Mouse (Mus musculus): ENCODE data around the gene Zfand6.

The Zfand6 gene

DNA sequence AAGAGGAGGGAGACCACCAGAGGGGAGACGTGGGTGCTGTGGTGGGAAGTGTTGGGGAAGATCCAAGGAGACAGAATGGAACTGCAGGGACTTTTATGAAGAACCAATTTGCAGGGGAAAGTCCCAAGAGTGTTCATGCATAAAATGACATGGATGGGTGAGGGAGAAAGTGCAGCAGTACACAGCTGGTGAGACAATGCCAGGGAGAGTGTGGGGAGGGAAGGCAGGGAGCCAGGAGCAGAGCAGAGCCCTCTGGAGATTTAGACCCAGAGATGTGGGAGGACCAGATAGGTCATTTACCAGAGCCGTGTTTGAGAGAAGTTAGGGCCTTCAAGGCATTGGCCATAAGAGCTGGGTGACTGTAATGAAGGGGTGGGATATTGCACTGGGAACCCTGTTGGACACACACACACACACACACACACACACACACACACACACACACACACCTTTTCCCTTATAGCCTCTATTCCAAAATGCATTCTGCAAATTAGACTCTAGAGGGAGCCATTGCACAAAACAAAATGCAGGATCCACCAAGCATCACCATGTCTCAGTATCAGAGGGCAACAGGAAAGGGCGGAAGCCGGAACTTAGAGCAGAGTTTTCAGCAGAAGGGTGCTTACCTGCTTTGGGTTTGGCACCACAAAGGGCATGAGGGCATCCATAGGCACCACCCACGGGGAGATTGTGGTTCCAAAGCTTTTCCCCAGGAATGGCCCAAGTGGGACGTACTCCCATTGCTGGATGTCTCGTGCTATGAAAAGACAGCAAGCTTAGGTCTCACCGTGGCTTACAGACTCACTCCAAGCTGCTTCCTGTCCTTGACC is 95.5 kb downstream of the Zfand6 start:
- DNase-seq (ENCODE audit: low spot score in 2 of 2), result no peak

DNA sequence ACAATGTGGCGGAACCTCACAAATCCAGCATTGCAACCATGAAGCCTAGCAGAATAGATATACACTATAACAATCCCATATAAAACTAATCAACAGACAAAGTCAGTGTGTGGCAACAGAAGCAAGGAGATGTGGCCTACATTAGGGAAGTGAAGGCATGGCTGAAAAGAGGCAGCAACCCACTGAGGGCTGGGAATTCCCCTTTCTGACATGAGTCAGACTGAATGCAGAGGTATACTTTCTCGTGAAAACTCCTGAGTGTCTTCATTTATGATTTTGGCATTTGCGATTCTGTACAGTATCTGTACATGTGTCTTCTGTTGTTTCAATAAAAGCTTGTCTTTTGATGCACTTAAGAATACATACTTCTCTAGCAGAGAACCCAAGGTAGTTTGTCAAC is 98.4 kb downstream of the Zfand6 start:
- DNase-seq (ENCODE audit: low spot score in 2 of 2), result no peak

DNA sequence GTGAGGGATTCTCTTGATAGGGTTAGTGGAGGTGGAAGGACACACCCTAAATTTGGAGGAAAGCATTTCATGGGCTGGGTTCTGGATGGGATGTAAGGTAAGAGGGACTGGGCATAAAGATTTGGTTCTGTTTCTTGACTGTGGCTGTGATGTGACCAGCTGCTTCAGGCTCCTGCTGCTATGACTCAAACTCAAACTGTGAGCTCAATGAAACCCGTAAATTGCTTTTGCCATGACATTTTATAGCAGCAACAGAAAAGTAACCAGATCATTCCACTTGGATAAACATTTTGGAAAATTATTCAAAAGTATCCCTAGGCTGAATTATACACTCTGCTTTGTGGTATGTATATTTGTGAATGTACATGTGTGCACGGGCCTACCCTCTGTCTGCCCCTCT is 99.1 kb downstream of the Zfand6 start:
- no peak for DNase-seq (ENCODE audit: low spot score in 2 of 2)

DNA sequence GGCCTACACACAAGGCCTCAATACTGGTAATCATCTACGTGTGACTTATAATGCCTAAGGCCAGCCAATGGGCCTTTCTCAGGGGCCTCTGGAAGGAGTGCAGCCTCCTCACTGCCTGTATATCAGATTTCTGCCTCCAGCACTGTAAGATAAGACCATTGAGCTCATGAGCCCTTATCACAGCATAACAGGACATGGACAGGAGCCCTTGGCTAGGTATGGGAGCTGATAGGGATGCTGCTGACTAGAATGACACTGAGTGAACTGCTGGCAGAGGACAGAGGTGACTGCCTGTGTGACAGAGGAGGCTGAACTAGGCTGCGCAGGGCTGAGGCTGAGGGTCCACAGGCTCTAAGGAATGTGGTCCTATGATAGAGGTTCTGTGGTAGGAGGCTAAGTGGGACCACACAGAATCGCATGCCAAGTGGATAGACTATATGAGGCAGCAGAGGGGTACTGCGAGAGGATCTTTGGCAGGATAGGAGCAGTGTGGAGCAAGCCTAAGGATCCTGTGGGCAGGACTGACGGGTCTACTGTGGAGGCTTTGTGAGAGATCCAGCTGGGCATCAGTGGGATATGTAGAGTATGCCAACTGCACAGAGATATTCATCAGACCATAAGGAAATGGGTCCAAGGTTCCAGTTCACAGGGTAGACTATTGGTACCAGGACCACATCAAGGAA is 102.5 kb downstream of the Zfand6 start:
- no peak for DNase-seq (ENCODE audit: low spot score in 2 of 2)

DNA sequence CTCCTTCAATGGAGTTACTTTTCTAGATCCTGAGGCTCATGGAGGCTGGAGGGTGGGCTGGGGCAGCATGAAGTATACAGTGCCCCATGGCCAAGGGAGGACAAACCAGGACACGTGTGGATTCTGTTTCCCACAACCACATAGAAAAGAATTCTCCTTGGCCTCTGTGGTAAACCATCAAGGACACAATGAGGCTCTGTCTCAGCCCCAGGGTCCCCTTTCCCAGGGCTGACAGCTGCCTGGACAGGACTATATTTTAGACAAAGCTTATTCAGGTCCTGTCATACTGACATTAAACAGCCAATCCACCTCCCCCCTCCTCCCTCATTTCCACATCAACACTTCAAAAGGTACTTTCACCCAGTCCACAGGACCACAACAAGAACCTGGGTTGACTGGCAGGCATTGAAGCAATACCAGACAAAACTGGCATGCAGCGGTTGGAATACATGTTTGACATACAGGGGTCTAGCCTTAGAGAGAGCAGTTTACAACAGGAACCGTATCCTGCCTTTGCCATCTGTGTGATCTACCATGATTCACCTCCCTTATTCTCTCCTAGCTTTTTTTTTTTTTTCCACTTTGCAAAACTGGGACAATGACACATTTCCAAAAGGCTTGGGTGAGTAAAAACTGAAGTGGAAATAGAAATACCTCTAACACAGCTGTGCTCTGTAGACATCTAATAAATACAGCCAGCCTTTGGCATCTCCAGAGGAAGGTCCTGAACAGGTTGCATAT is 103.2 kb downstream of the Zfand6 start:
- DNase-seq (ENCODE audit: low spot score in 2 of 2), result no peak

DNA sequence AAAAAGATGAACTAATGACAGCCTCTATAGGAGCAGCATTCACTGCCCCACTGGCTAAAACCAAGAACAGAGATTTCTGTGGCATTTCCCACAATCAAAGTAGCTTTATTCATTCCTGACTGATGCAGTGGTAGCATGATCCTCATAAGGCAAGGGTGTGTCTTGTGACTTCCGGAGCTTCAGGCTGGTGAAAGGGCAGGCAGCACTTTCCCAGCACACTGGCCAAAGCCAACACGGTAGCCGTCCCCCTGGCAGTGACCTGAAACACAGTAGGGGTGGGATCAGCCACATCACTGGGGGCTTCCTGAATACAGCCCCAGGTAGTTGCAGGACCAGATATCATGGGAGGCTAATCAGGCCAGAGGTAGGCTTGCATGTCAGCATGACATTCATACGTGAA is 104.7 kb downstream of the Zfand6 start:
- DNase-seq (ENCODE audit: low spot score in 2 of 2), result no peak

DNA sequence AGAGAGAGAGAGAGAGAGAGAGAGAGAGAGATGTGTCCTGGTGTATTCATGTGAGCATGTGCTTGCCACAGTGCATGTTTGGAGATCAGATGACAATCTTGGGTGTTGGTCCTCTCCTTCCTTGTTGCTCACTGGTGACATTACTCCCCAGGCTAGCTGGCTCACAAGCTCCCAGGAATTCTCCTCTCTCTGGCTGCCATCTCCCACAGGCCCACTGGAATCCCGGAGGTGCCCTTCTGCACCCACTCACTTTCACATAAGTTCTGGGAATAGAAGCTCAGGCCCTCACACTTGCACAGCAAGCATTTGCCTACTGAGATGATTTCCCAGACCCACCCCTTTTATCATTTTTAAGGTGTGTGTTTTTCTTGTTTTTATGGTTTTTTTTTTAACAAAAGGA is 110.0 kb downstream of the Zfand6 start:
- DNase-seq (ENCODE audit: low spot score in 2 of 2), result no peak

DNA sequence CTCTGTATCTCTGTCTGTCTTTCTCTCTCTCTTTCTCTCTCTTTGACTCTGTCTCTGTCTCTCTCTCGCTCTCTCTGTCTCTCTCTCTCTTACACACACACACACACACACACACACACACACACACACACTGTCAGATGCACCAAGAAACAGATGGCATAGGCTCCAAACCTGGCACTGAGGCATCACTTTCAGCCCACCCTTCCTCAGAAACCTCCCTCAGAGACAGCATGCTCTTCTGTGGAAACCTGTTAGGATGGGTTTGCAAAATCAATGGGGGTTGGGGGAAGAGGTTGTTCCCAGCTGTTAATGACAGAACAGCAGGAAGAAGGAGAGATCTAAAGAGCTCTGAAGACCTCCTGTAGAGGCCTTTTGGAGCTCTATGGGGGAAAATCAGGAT is 110.9 kb downstream of the Zfand6 start:
- DNase-seq (ENCODE audit: low spot score in 2 of 2), result no peak

DNA sequence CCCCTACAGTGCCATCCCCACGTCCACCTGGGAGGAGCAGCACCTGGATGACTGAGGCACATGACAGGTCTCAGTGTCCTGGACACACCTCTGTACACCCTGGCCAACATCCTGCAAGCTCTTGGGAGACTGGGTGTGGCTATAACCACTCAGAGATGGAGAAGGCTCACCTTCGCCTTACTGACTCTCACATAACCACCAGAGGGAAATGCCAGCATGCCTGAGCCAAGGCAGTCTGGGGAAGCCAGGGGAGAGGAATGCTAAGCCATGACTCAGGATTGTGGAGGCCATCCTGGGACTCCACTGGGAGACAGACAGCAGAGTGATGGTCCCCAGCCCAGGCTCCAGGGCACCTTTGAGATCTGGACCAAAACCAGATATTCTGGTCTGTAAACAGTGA is 112.7 kb downstream of the Zfand6 start:
- no peak for DNase-seq (ENCODE audit: low spot score in 2 of 2)

DNA sequence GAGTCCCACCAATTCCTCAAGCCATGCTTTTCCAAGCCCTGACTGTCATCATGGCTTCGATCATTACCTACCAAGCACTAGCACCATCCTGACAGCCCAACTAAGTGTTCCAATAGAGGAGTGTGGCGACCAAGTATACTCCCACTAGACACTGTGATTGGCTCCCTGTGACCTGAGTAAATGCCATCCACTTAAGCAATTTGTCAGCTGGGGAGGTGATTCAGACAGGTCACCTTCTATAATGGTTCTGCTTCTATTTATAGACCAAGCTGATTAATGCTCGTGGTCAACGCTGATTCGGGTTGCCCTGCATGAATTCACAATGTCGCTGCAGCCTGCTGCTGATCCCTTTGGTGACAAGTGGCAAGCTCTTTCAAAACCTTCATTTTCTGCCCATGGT is 123.6 kb downstream of the Zfand6 start:
- DNase-seq (ENCODE audit: low spot score in 2 of 2), result no peak

DNA sequence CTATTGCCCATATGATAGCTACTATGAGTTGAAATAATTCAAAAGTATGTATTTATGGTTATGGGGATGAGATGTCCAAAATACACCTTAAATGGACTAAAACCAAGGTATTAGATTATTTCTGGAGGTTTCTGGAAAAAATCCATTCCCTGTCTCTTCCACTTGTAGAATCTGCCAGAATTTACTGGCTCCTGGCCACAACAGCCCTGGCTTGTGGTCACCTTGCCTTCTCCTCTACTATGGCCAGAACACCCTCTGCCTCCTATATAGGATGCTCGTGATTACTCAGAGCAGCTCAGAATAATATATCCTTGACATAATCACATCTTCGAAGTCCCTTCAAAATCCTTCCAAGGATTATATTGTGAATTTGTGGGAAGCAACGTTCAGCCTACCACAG is 125.5 kb downstream of the Zfand6 start:
- no peak for DNase-seq (ENCODE audit: low spot score in 2 of 2)

All from urinary bladder, postnatal 36 days (tissue).